In genomic region chr5:130081181-130081881, GRCm38 (mm10) we compare ENCODE assay signal across 13 mouse cellular contexts. TPM values are rescaled to one million over a fixed set of nuclear protein-coding genes. Genes with fewer than 3 reads are reported as not detected.
A peak's percentile ranks its signal among the peaks of the same experiment; 100 is the strongest.
DNase-seq lines count a peak whose midpoint lies in the region; ATAC-seq and TF ChIP-seq lines count a peak whose summit lies in the region.
"Had no signal": no experiment of that assay in that cellular context is flagged by ENCODE, and none has a peak within 500 bp of the region (broad histone marks: within the 10 kb centered on the region; RNA-seq: fewer than 3 reads in every experiment).

No protein-coding gene starts in this region.

- WGBS in lung, embryonic 14.5 days, result 95% methylated on average over 8 of the region's 8 CpGs

- H3K9ac ChIP-seq in lung, embryonic 14.5 days, result no peak overlapping the region
- H3K9ac ChIP-seq: forebrain, embryonic 15.5 days; liver, embryonic 15.5 days had no signal

- no peak overlapping the region for H3K4me2 ChIP-seq in lung, embryonic 14.5 days
- H3K4me2 ChIP-seq: forebrain, embryonic 15.5 days had no signal

- H3K27me3 ChIP-seq in lung, embryonic 14.5 days (ENCODE audit: insufficient read depth, low read length), result 0 out of 2 replicates have a peak, but pooled peaks cover 5% of the 10 kb centered on the region
- H3K27me3 ChIP-seq: forebrain, embryonic 15.5 days had no signal

- 0 out of 2 replicates have a peak, but pooled peaks cover 5% of the 10 kb centered on the region for H3K4me1 ChIP-seq in lung, embryonic 14.5 days (ENCODE audit: insufficient read depth)
- H3K4me1 ChIP-seq in bone marrow macrophage, adult 2 months (ENCODE audit: control insufficient read depth, insufficient read depth, low read length), result peaks cover 24% of the 10 kb centered on the region

- intact Hi-C loops in left cerebral cortex, postnatal 25 days (cut with DNase I), result no loop called here

- H3K36me3 ChIP-seq in lung, embryonic 14.5 days (ENCODE audit: insufficient read depth), result peaks cover 4% of the 10 kb centered on the region; the same call in 1 of the 2 replicates

- H3K4me3 ChIP-seq in lung, embryonic 14.5 days (ENCODE audit: low read depth, low read length), result no peak overlapping the region
- peak overlapping the region; percentile 30; the same call in 1 of the 2 replicates for H3K4me3 ChIP-seq in bone marrow macrophage, adult 2 months (ENCODE audit: insufficient read depth, low read length)
- H3K4me3 ChIP-seq: forebrain, embryonic 15.5 days had no signal

- TF ChIP-seq CTCF in lung, embryonic 14.5 days (IDR thresholded peaks at IDR 0.05; ENCODE audit: low read depth), result peak; percentile 46
- peak; percentile 67 for TF ChIP-seq CTCF in bone marrow macrophage, adult 2 months (IDR thresholded peaks at IDR 0.05; ENCODE audit: low read depth, low read length)

- no peak for TF ChIP-seq POLR2A in bone marrow macrophage, adult 2 months (IDR thresholded peaks at IDR 0.05; ENCODE audit: borderline replicate concordance, low read depth, low read length)

- no peak for ATAC-seq in lung, embryonic 14.5 days (ENCODE audit: insufficient read depth)
- peak; percentile 82 for ATAC-seq in neutrophil, adult 5-6 weeks (ENCODE audit: extremely low read depth, insufficient number of reproducible peaks, low FRiP score, poor library complexity, severe bottlenecking)
- ATAC-seq: forebrain, embryonic 15.5 days had no signal

- H3K9me3 ChIP-seq in lung, embryonic 14.5 days (ENCODE audit: low read depth, low read length), result no peaks in the 10 kb centered on the region
- H3K9me3 ChIP-seq: liver, embryonic 15.5 days had no signal

- peak; percentile 27 to 55 for DNase-seq in cerebellum, postnatal 14 days
- no peak for DNase-seq in cerebellum, adult 9-10 months
- no peak for DNase-seq in lung, embryonic 14.5 days
- no peak for DNase-seq in lung, postnatal 4 days
- DNase-seq in embryo, embryonic 9.5 days (ENCODE audit: extremely low spot score), result no peak
- DNase-seq in left cerebral cortex, postnatal 25 days (ENCODE audit: low spot score in 2 of 2), result no peak
- DNase-seq: adrenal gland, postnatal 10 days; heart, postnatal 4 days; kidney, postnatal 36 days had no signal

- no peak overlapping the region for H3K27ac ChIP-seq in lung, embryonic 14.5 days (ENCODE audit: low read depth)
- H3K27ac ChIP-seq in bone marrow macrophage, adult 2 months (ENCODE audit: insufficient read depth, low read depth, low read length), result peak overlapping the region; percentile 70
- H3K27ac ChIP-seq: forebrain, embryonic 15.5 days; liver, embryonic 15.5 days had no signal

RNA-seq across cellular contexts. Expression of gene Tpst1, which starts 8.2 kb away (rescaled TPM):
- polyA plus RNA-seq in lung, embryonic 14.5 days (2014; fragmentation: Nextera tagmentation; extraction: Ambion mirVana), result 76.1 and 77.3 TPM in 2 replicates
- polyA plus RNA-seq in bone marrow macrophage, adult 2 months (2012; ENCODE audit: insufficient read depth, insufficient read length, missing spikeins), result 14.7 and 15.5 TPM in 2 replicates
- 19.8 and 23.3 TPM in 2 replicates for total RNA-seq in neutrophil, adult 5-6 weeks (2017)
- 10 to 100 TPM; 33.3 to 34.1 TPM for total RNA-seq in left cerebral cortex, postnatal 25 days (2021)

RNA-seq across cellular contexts. Expression of gene Crcp, which starts 52.2 kb away (rescaled TPM):
- polyA plus RNA-seq in lung, embryonic 14.5 days (2014; fragmentation: Nextera tagmentation; extraction: Ambion mirVana), result 27.5 and 28.3 TPM in 2 replicates
- 30.1 and 31.5 TPM in 2 replicates for polyA plus RNA-seq in bone marrow macrophage, adult 2 months (2012; ENCODE audit: insufficient read depth, insufficient read length, missing spikeins)
- total RNA-seq in neutrophil, adult 5-6 weeks (2017), result 24.9 and 40.4 TPM in 2 replicates
- total RNA-seq in left cerebral cortex, postnatal 25 days (2021), result 10 to 100 TPM; 29.7 to 30.7 TPM

RNA-seq across cellular contexts. Expression of gene Asl, which starts 52.3 kb away (rescaled TPM):
- 23.1 and 24.3 TPM in 2 replicates for polyA plus RNA-seq in lung, embryonic 14.5 days (2014; fragmentation: Nextera tagmentation; extraction: Ambion mirVana)
- polyA plus RNA-seq in bone marrow macrophage, adult 2 months (2012; ENCODE audit: insufficient read depth, insufficient read length, missing spikeins), result 72.7 and 80.7 TPM in 2 replicates
- 7.6 and 7.7 TPM in 2 replicates for total RNA-seq in neutrophil, adult 5-6 weeks (2017)
- 10 to 100 TPM; 18.8 to 19.0 TPM for total RNA-seq in left cerebral cortex, postnatal 25 days (2021)

Comparison
In these comparisons a context has a peak if more than half of its experiments do, and no peak if none do; other contexts are left out.
1. DNase-seq: peak in cerebellum, postnatal 14 days (2 of 2); none in cerebellum, adult 9-10 months (single experiment), lung, embryonic 14.5 days (single experiment), lung, postnatal 4 days (0 of 2), embryo, embryonic 9.5 days (single experiment) and left cerebral cortex, postnatal 25 days (0 of 2).